In genomic region chr3:96597435-96597891, GRCm38 (mm10) we compare ENCODE assay signal across 9 mouse cellular contexts. TPM values are rescaled to one million over a fixed set of nuclear protein-coding genes. Genes with fewer than 3 reads are reported as not detected.
DNase-seq lines count a peak whose midpoint lies in the region; ATAC-seq and TF ChIP-seq lines count a peak whose summit lies in the region.
"Had no signal": no experiment of that assay in that cellular context is flagged by ENCODE, and none has a peak within 500 bp of the region (broad histone marks: within the 10 kb centered on the region; RNA-seq: fewer than 3 reads in every experiment).

No protein-coding gene starts in this region.

- H3K36me3 ChIP-seq in spleen, adult 2 months (ENCODE audit: control insufficient read depth, insufficient read depth, low read length): no peaks in the 10 kb centered on the region
- no peaks in the 10 kb centered on the region for H3K36me3 ChIP-seq in forebrain, postnatal 0 days (ENCODE audit: insufficient read depth)
- H3K36me3 ChIP-seq in neural tube, embryonic 12.5 days: no peaks in the 10 kb centered on the region

- peak overlapping the region; percentile 100 for H3K4me2 ChIP-seq in forebrain, postnatal 0 days (ENCODE audit: low read depth)
- peak overlapping the region; percentile 93 for H3K4me2 ChIP-seq in neural tube, embryonic 12.5 days (replicated peaks)

- TF ChIP-seq CTCF in spleen, adult 2 months (IDR thresholded peaks at IDR 0.05; ENCODE audit: extremely low read depth, insufficient read depth, insufficient read length, insufficient replicate concordance): no peak
- TF ChIP-seq CTCF in forebrain, postnatal 0 days (IDR thresholded peaks at IDR 0.05; ENCODE audit: low read depth): no peak

- peak overlapping the region; percentile 81 for H3K9ac ChIP-seq in forebrain, postnatal 0 days
- H3K9ac ChIP-seq in neural tube, embryonic 12.5 days: peak overlapping the region; percentile 72

- WGBS in spleen, adult 2 months: 2% methylated on average over 40 of the region's 40 CpGs
- WGBS in forebrain, postnatal 0 days: under 1% methylated on average over 40 of the region's 40 CpGs
- under 1% methylated on average over 40 of the region's 40 CpGs for WGBS in neural tube, embryonic 12.5 days

- TF ChIP-seq POLR2A in spleen, adult 2 months (IDR thresholded peaks at IDR 0.05; ENCODE audit: low read depth, low read length): no peak

- H3K27ac ChIP-seq in spleen, adult 2 months (ENCODE audit: insufficient read depth, low read length): no peak overlapping the region
- H3K27ac ChIP-seq in forebrain, postnatal 0 days (ENCODE audit: low read depth, low read length): peak overlapping the region; percentile 90
- no peak overlapping the region for H3K27ac ChIP-seq in neural tube, embryonic 12.5 days

- peaks cover 19% of the 10 kb centered on the region for H3K4me1 ChIP-seq in spleen, adult 2 months (ENCODE audit: control insufficient read depth, insufficient read depth, insufficient read length)
- H3K4me1 ChIP-seq in forebrain, postnatal 0 days (ENCODE audit: insufficient read depth): peaks cover 24% of the 10 kb centered on the region
- peaks cover 59% of the 10 kb centered on the region for H3K4me1 ChIP-seq in neural tube, embryonic 12.5 days

- no peaks in the 10 kb centered on the region for H3K9me3 ChIP-seq in forebrain, postnatal 0 days (ENCODE audit: low read length)
- H3K9me3 ChIP-seq in neural tube, embryonic 12.5 days: no peaks in the 10 kb centered on the region

- peak; percentile 1; the same call in 1 of the 2 replicates for ATAC-seq in forebrain, postnatal 0 days
- ATAC-seq in neural tube, embryonic 12.5 days (ENCODE audit: low FRiP score, low read depth): no peak
- ATAC-seq in erythroid progenitor cell, adult 5-6 weeks (replicated peaks; ENCODE audit: low FRiP score, poor library complexity, severe bottlenecking): no peak

- peaks cover 28% of the 10 kb centered on the region for H3K27me3 ChIP-seq in spleen, adult 2 months (ENCODE audit: control insufficient read depth, insufficient read depth, low read length)
- no peaks in the 10 kb centered on the region for H3K27me3 ChIP-seq in forebrain, postnatal 0 days (ENCODE audit: insufficient read depth, low read length)
- H3K27me3 ChIP-seq in neural tube, embryonic 12.5 days (replicated peaks): peaks cover 27% of the 10 kb centered on the region

- peak overlapping the region; percentile 47; the same call in 1 of the 2 replicates for H3K4me3 ChIP-seq in spleen, adult 2 months (ENCODE audit: extremely low read depth, insufficient read depth, insufficient read length)
- peak overlapping the region; percentile 59 for H3K4me3 ChIP-seq in forebrain, postnatal 0 days (ENCODE audit: low read depth, low read length)
- H3K4me3 ChIP-seq in neural tube, embryonic 12.5 days: peak overlapping the region; percentile 43

- DNase-seq in adrenal gland, postnatal 10 days: peak; percentile 38
- no peak for DNase-seq in adrenal gland, postnatal 4 days (ENCODE audit: low spot score in 2 of 2)
- no peak for DNase-seq in spleen, adult 2 months (ENCODE audit: low read depth in 1 of 2, low spot score in 2 of 2)
- no peak for DNase-seq in spleen, postnatal 14 days (ENCODE audit: low spot score in 2 of 2)
- peak; percentile 74 for DNase-seq in forebrain, postnatal 0 days
- peak; percentile 51 to 54 for DNase-seq in layer of hippocampus, postnatal 36 days

RNA-seq across cellular contexts. Expression of gene Ankrd34a, which starts 1.0 kb away (rescaled TPM):
- under 1 TPM; 0.54 to 0.55 TPM for total RNA-seq in adrenal gland, postnatal 10 days (2021)
- total RNA-seq in adrenal gland, postnatal 4 days (2021): 1 to 10 TPM in 1 of 2 experiments, under 1 TPM in 1; 0.59 to 1.5 TPM
- polyA plus RNA-seq in spleen, adult 2 months (2012; rRNA removed): 0.14 and 0.15 TPM in 2 replicates
- 17.7 and 19.3 TPM in 2 replicates for total RNA-seq in forebrain, postnatal 0 days (2014; rRNA removed)
- polyA plus RNA-seq in forebrain, postnatal 0 days (2015; fragmentation: Nextera tagmentation; extraction: Ambion mirVana): 17.6 and 19.2 TPM in 2 replicates
- 10 to 100 TPM; 49.9 to 51.5 TPM for total RNA-seq in layer of hippocampus, postnatal 36 days (2021)
- 5.3 and 5.6 TPM in 2 replicates for polyA plus RNA-seq in neural tube, embryonic 12.5 days (2016; fragmentation: Nextera tagmentation; extraction: Ambion mirVana)
- not detected in 2 replicates for total RNA-seq in erythroid progenitor cell, adult 5-6 weeks (2015; ENCODE audit: low replicate concordance)
- total RNA-seq in erythroid progenitor cell, adult 5-6 weeks (2017; ENCODE audit: low replicate concordance): not detected in 2 replicates

RNA-seq across cellular contexts. Expression of gene Polr3gl, which starts 3.5 kb away (rescaled TPM):
- total RNA-seq in adrenal gland, postnatal 10 days (2021): 10 to 100 TPM; 29.3 to 34.3 TPM
- total RNA-seq in adrenal gland, postnatal 4 days (2021): 10 to 100 TPM; 37.6 to 37.8 TPM
- polyA plus RNA-seq in spleen, adult 2 months (2012; rRNA removed): 9.2 and 10.7 TPM in 2 replicates
- 25.7 and 31.8 TPM in 2 replicates for total RNA-seq in forebrain, postnatal 0 days (2014; rRNA removed)
- 27.8 and 35.9 TPM in 2 replicates for polyA plus RNA-seq in forebrain, postnatal 0 days (2015; fragmentation: Nextera tagmentation; extraction: Ambion mirVana)
- 10 to 100 TPM; 32.4 to 34.2 TPM for total RNA-seq in layer of hippocampus, postnatal 36 days (2021)
- polyA plus RNA-seq in neural tube, embryonic 12.5 days (2016; fragmentation: Nextera tagmentation; extraction: Ambion mirVana): 40.3 and 40.9 TPM in 2 replicates
- 29.2 and 32.7 TPM in 2 replicates for total RNA-seq in erythroid progenitor cell, adult 5-6 weeks (2015; ENCODE audit: low replicate concordance)
- total RNA-seq in erythroid progenitor cell, adult 5-6 weeks (2017; ENCODE audit: low replicate concordance): 20.9 and 63.7 TPM in 2 replicates

RNA-seq across cellular contexts. Expression of gene Lix1l, which starts 3.5 kb away (rescaled TPM):
- total RNA-seq in adrenal gland, postnatal 10 days (2021): 10 to 100 TPM; 33.3 to 42.6 TPM
- total RNA-seq in adrenal gland, postnatal 4 days (2021): 10 to 100 TPM; 66.3 to 69.1 TPM
- 5.8 and 5.9 TPM in 2 replicates for polyA plus RNA-seq in spleen, adult 2 months (2012; rRNA removed)
- total RNA-seq in forebrain, postnatal 0 days (2014; rRNA removed): 53.5 and 59.9 TPM in 2 replicates
- polyA plus RNA-seq in forebrain, postnatal 0 days (2015; fragmentation: Nextera tagmentation; extraction: Ambion mirVana): 3.5 and 3.7 TPM in 2 replicates
- 10 to 100 TPM; 29.9 to 30.5 TPM for total RNA-seq in layer of hippocampus, postnatal 36 days (2021)
- 6.7 and 7.2 TPM in 2 replicates for polyA plus RNA-seq in neural tube, embryonic 12.5 days (2016; fragmentation: Nextera tagmentation; extraction: Ambion mirVana)
- not detected in 2 replicates for total RNA-seq in erythroid progenitor cell, adult 5-6 weeks (2015; ENCODE audit: low replicate concordance)
- 0.13 TPM in 1 of 2 replicates, not detected in the other for total RNA-seq in erythroid progenitor cell, adult 5-6 weeks (2017; ENCODE audit: low replicate concordance)

RNA-seq across cellular contexts. Expression of gene Gm16253, which starts 20.7 kb away (rescaled TPM):
- total RNA-seq in adrenal gland, postnatal 10 days (2021): under 1 TPM in 1 of 2 experiments, not detected in 1; 0.61 TPM
- total RNA-seq in adrenal gland, postnatal 4 days (2021): not detected
- 0.18 TPM in 1 of 2 replicates, not detected in the other for polyA plus RNA-seq in spleen, adult 2 months (2012; rRNA removed)
- total RNA-seq in forebrain, postnatal 0 days (2014; rRNA removed): not detected in 2 replicates
- not detected in 2 replicates for polyA plus RNA-seq in forebrain, postnatal 0 days (2015; fragmentation: Nextera tagmentation; extraction: Ambion mirVana)
- not detected for total RNA-seq in layer of hippocampus, postnatal 36 days (2021)
- 1.6 and 3.0 TPM in 2 replicates for polyA plus RNA-seq in neural tube, embryonic 12.5 days (2016; fragmentation: Nextera tagmentation; extraction: Ambion mirVana)
- not detected in 2 replicates for total RNA-seq in erythroid progenitor cell, adult 5-6 weeks (2015; ENCODE audit: low replicate concordance)
- not detected in 2 replicates for total RNA-seq in erythroid progenitor cell, adult 5-6 weeks (2017; ENCODE audit: low replicate concordance)
- polyA plus RNA-seq: gonadal fat pad, adult 2 months had no signal

RNA-seq across cellular contexts. Expression of gene Rbm8a, which starts 32.3 kb away (rescaled TPM):
- 10 to 100 TPM; 68.8 to 72.9 TPM for total RNA-seq in adrenal gland, postnatal 10 days (2021)
- 10 to 100 TPM; 84.0 to 93.4 TPM for total RNA-seq in adrenal gland, postnatal 4 days (2021)
- 2.6 and 3.1 TPM in 2 replicates for polyA plus RNA-seq in spleen, adult 2 months (2012; rRNA removed)
- total RNA-seq in forebrain, postnatal 0 days (2014; rRNA removed): 29.2 and 38.5 TPM in 2 replicates
- polyA plus RNA-seq in forebrain, postnatal 0 days (2015; fragmentation: Nextera tagmentation; extraction: Ambion mirVana): 110 and 120 TPM in 2 replicates
- 10 to 100 TPM; 50.8 to 58.4 TPM for total RNA-seq in layer of hippocampus, postnatal 36 days (2021)
- polyA plus RNA-seq in neural tube, embryonic 12.5 days (2016; fragmentation: Nextera tagmentation; extraction: Ambion mirVana): 146 and 147 TPM in 2 replicates
- 54.5 and 72.4 TPM in 2 replicates for total RNA-seq in erythroid progenitor cell, adult 5-6 weeks (2015; ENCODE audit: low replicate concordance)
- total RNA-seq in erythroid progenitor cell, adult 5-6 weeks (2017; ENCODE audit: low replicate concordance): 18.3 and 36.5 TPM in 2 replicates

Comparison
In these comparisons a context has a peak if more than half of its experiments do, and no peak if none do; other contexts are left out.
1. DNase-seq: peak in adrenal gland, postnatal 10 days (single experiment), forebrain, postnatal 0 days (single experiment) and layer of hippocampus, postnatal 36 days (2 of 2); none in adrenal gland, postnatal 4 days (0 of 2), spleen, adult 2 months (0 of 2) and spleen, postnatal 14 days (0 of 2).
2. RNA of gene Lix1l, which starts 3.5 kb away (total RNA-seq): 66.3 to 69.1 TPM in adrenal gland, postnatal 4 days, 53.5 to 59.9 TPM in forebrain, postnatal 0 days, 33.3 to 42.6 TPM in adrenal gland, postnatal 10 days and 29.9 to 30.5 TPM in layer of hippocampus, postnatal 36 days; 0.13 TPM in erythroid progenitor cell, adult 5-6 weeks; every median in the first group is over 10 times any median in the second.
3. Peak in every context shown above with its lines, with median percentiles within 50 percentile points of each other: H3K4me3 ChIP-seq.